Mouse (Mus musculus) gastrocnemius, postnatal 25 days (tissue): ENCODE results near the gene Pnpla1. TPM values are rescaled to one million over a fixed set of nuclear protein-coding genes. Genes with fewer than 3 reads are reported as not detected.

Experiments
- DNase-seq: peaks from one replicate; pipeline ENCODE4 v3.0.0; 2022
- total RNA-seq, 2 experiments: library from RNA; stranded (reverse); gene quantifications; 1 replicate in 1 of 2; 2 replicates in 1 of 2; pipeline ENCODE4 v1.2.3; 2021

The Pnpla1 gene
- total RNA-seq, 2 experiments from 2014 or later, result not detected

DNA sequence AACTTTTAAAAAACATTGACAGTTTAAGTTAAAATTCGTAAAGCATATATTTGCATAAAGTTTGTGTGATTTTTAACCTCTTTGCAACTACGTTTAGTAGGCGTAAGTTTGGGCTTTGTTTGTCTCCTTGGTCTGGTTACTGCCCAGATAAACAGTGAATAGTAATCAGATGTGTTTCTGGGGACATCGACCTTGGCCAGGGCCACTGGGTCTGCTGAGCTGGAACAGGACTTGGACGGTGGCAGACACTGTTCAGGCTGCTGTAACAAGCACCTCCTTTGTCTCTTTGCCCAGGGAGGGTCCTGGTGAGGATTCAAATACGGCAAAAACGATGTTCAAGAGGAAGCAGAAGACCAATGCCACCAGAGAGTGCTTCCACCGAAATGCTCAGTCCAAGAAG is 27.0 kb downstream of the Pnpla1 start:
- DNase-seq, result no peak

DNA sequence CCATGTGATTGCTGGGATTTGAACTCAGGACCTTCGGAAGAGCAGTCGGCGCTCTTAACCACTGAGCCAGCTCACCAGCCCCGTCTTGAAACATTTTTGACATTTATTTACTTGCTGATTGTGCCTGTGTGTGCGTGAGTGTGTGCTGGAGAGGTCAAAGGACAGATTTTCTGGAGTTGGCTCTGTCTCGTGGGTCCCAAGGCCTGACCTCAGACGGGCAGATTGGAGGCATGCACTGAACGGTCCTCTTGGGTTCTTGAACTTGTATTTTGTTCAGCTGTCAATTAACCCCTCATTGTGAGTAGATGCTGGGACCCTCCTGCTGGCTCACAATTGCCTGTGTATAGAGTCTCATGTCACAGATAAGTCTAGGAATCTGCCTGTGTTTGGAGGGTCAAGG is 28.1 kb downstream of the Pnpla1 start:
- DNase-seq, result no peak

DNA sequence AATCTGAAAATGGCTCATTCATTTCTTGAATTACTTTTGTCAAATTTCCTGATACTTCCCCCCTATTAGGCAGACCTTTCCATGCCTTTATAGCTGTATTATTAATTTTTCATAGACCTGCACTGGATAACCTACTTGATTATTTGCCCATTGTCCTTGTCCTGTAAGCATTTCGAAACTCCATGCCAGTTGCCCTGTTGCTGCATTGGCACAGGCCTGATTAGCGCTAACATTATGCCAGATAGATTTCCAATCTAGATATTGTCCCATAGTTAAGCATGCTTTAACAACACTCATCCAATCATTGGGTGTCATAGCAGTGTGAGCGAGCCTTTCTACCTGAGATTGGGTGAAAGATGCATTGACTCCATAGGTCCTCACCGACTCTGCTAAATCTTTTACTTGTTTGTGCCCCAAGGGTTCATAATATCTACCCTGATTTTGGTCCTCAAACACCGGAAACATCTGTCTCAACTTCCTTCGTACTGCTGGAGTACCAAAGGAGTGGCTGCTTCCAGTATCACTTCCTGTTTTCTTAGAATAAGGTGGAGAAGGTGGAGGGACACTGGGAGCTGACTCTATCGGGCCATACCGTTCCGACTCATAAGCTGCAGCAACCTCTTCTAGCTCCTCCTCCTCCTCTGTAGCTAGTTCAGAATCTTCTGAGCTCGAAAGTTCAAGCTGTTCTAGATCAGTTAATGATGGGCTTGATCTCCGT is 36.0 kb downstream of the Pnpla1 start:
- DNase-seq, result no peak

DNA sequence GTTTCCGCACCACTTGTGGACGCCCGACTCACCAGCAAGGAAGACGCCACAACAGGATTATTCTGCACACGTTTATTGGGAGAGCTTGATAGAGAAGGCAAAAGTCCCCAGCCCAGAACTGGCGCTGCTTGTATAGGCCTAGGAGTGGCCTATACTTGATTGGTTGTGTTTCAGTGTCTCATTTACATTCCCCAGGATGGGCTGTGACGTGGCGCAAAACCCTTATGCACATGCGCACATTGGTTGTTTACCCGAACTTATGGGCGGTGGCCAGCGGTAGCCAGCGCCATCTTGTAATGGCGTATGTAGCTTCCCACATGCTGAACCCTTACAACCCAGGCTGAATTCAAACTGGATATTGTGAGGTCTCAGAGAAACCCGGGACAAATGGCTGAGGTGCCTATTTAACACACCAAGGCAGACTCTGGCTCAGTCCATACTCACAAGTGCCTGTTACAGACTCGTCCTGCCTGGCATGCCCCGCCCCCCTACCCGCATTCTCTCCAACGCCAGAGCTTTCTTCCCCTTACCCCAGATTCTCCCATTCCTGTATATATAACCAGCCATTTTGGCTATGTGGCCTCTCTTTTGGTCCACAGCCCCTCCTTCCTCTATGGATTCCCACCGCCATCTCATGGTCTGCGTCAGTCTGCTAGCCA is 37.1 kb downstream of the Pnpla1 start:
- DNase-seq, result no peak

DNA sequence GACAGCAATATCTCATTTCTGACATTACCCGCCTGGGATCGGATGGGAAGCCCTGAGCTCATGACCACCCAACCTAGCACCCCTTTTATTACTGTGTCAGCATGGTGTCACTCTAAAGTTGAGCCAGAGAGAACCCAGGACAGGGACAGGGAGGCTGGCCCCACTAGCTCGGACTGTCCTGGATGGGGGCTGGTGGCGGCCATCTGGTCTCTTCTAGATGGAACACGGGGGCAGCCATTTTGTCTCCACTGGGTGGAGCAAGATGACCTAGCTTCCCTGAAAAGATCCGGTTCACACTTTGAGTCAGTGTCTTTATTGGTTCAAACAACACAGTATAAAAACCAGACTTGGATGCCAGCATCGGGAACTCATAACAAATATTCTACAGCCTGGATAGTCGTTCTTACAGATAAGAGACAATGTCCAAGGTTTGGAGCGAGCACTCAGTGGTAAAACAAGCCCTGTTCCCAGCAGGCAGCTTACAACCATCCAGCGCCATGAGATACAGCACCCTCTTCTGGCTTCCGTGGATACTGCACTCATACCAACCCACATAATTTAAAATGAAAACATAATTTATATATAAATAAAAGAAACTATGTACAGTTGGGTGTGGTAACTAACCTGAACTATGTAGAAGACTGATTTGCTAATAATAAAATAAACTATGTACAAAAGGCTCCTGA is 38.0 kb downstream of the Pnpla1 start:
- DNase-seq, result no peak

DNA sequence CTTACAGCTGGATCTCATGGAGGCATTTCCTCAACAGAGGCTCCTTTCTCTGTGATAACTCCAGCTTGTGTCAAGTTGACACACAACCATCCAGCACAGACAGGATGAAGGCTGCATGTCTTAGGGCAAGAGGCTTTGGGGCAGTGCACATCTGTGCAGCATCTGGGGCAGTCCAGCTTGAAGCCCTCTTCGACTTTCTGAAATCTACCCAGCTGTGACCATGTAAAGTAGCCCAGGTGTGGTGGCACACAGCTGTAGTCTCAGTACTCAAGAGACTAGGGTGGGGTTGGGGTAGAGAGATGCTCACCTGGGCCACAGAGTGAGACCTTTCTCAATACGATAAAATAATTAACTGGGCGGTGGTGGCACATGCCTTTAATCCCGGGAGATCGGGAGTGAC is 39.6 kb downstream of the Pnpla1 start:
- DNase-seq, result no peak

DNA sequence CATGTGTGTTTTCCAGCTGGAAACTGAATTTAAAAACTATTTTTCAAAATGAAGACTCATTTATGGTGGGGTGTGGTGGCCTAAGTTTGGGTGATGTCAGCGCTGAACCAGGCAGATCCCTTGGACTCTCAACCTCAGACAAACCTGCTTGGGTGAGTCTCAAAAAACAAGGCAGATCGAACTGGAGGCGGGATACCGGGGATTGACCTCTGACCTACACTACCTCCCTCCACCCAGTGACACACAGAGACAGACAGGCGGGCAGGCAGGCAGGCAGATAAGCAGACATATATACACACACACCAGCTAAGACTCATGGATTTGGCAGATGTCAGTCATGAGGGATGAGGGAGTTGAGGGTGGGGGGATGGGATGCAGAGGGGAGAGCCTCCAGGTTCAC is 40.0 kb downstream of the Pnpla1 start:
- DNase-seq, result no peak

DNA sequence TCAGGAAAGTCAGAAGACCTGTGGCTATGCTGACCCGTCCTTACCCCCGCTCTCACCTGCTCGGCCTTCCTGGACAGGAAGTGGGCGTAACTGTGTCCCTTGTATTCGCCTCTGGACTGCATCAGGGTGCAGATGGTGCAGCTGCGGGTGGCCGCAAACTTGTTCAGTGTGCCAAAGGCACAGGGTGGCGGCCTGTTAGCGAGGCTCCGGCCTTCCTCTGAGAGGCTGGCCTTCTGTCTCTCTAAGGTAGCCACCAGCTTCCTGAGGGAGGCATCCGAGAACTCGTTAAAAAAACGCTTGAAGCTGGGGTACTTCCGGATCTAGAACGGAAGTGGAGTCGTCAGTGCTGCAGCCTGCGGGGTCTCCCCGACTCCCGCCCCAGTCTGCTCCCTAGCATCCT is 41.2 kb downstream of the Pnpla1 start:
- no peak for DNase-seq

DNA sequence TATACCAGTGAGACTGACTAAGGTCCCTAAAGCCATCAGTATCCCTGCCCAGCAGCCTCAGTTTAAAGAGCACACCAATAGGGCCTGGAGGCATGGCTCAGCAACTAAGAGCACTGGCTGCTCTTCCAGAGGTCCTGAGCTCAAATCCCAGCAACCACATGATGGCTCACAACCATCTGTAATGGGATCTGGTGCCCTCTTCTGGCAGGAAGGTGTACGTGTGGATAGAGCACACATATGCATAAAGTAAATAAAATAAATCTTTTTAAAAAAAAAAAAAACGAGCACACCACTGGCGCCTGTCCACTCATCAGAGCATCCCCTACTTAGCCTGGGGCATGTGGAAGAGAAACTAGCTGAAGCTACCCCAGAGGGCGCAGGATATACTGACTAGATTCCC is 43.3 kb downstream of the Pnpla1 start:
- DNase-seq, result no peak

DNA sequence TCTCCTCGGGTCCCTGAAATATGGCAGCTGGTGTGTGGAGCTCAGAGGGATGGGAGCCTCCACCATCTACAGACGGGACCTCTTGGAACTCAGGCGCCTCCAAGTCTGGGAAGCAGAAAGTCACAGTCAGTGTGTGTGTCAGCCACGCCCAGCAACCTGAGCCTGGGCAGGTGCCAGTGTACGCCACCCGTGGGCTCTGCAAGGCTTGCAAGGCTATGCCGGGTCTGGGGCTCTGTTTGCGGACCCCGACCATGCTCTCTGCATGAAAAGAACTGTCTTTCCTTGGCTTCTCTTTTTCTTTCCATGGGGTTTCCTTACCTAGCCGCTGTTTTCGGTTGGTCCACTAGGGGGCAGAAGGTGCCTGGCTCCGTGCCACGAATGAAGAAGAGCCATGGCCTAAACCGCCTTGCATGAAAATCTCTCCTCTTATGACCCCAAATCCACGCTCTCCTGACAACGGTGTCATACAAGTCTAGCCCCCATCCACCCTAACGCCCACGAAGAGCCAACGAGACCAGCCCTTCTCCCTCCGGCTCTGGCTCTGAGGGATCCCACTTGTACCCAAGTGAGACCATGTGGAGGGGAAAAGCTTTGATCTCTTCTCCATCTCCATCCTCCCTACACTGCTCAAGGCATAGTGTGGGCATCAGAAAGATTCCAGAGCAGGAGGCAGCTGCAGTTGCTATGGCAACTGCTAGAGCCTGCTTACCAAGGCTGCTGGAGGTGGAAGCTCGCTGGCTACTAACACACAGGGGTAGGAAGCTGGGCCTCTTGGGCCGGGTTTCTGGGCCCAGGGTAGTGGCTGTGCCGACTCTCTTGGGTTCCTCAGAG is 46.5 kb downstream of the Pnpla1 start:
- no peak for DNase-seq

DNA sequence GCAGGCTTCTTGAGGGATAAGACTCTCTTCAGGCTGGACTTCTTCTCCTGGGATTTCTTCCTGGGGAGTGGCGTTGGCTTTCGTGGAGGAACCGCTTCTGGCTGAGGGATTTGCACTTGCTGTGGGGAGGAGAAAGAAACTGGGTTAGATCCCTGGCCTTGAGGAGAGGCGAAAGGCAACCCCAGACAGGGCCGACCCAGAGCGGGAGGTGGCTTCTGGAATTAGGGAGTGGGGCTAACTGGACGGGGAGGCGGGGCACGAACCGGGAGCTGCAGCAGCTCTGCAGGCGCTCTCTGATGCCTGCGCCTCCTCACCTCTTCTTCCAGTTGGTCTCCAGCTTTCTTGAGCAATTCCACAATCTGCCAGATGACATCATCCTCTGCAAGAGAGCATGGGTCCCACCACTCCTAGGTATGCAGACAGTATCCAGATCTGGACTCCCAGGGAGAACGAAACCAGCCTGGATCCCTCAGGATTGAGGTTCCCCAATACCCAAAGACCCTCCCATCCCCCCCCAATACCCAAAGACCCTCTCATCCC is 47.2 kb downstream of the Pnpla1 start:
- DNase-seq, result no peak

DNA sequence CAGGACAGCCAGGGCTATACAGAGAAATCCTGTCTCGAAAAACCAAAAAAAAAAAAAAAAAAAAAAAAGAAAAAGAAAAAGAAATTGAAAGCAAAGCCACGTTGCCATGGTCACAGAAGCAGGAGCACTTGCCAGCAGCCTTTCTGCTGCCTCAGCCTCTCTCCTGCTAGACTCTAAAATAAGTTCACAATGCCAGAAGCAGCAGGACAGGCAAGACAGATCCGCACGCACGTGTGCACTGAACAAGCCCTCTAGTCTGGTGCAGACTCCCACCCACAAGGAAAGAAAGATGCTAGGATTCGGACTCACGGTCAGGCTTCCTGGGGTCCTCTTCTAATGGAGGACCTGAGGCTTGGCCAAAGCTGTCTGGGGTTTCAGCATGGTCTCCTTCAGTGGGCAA is 49.7 kb downstream of the Pnpla1 start:
- no peak for DNase-seq

DNA sequence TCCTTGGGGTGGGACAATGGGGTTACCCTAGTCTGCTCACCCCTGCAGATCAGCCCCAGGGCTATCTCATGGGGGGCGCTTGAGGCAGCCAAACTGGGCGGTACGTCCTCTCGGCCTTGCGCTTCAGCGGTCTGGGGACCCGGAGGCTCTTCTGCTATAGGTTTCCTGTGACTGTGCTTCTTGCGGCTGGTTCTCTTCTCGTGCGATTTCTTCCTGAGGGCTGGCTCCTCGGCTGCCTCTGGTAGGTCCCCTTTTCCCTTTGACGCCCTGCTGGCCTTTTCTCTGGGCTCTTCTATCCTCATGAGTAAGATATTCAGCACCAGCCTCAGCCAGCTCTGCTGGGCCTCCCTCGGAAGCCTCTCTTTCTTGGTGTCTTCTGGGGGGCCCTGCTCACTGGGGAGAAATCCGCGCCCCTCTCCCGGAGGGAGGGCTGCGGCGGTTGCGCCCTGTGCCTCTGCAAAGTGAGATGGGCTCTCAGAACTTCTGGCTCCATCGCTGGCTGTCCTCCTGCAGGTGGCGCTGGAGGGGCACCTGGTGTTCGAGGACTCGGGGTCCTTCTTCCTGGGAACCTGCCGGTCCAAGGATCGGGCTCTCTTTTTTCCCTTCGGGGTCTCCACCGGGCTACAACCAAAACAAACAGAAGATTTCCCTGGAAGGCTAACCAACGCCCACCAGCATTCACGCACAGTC is 51.2 kb downstream of the Pnpla1 start:
- no peak for DNase-seq

DNA sequence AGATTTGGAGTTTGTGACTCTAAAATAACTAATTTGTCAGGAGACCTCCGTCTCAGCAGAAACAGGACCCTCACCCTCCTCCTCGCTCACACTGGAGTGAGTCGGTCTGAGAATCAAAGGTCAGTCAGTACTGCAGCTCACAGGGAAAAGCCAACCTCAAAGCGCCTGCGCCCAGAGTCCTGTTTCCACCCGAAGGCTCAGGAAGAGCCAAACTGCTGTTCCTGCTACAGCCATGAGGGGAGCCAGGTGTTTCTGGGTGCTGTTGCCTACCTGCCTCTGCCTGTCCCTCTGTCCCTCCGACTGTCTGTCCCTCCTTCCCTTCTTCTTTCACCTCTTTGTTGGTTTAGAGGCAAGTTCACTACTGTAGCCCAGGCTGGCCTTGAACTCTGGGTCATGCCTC is 51.9 kb downstream of the Pnpla1 start:
- no peak for DNase-seq

DNA sequence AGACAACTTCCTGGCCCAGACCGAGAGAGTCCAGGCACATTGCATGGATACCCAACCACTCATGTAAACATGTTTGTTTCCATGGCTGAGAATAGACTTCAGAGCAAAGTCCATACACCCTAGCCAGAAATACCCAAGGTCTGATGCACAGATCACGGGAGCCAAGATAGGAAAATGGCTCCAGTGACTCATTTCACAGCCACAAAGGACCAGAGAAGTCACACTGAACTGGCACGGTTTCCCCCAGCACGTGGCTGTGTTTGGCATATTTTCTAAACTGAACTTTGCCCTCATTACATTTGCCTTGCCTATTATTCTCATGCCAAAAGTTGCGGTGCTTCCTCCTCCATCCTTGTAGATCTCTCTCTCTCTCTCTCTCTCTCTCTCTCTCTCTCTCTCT is 55.0 kb downstream of the Pnpla1 start:
- DNase-seq, result no peak

DNA sequence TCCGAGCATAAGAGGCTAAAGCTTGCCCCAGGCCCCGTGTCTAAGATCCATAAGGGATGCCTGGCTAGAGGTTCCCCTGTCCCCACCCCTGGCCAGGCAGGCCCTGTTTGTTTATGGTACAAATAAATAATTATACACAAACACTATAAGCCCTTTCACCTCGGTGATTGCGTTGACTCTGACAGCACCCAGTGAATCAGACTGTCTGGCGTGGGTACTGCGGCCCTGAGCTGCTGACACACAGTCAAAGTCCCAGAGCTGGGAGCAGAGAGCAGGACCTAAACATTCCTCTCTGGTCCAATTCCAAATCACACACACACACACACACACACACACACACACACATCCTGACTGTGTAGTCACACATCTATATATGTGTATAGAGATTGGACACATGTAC is 55.7 kb downstream of the Pnpla1 start:
- DNase-seq, result no peak

DNA sequence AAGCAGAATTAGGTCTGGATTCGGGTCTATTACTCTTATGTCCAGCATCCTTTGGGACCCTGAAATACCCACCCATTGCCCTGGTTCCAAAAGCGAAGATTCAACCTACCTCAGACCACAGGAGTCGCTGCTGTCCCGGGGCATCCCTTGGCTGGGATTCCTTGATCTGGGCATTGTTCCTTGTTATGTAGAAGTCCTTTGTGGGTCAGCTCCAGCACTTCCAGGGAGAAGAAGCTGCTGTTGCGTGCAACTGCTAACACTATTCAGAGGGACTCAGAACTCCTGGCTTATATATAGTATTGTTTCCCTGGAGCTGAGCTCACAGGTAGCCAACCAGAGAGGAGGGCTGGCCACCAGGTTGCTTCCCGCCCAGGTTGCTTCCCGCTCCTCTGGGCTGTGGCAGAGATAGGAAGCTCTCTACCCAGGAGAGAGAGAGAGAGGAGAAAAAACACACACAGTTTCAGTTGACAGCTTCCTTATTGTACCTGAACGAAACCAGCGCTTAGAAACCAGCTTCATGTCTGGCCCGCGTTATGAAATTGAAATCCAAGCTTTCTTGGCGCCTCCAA is 56.9 kb downstream of the Pnpla1 start, which contains the start of gene 4930539E08Rik:
4930539E08Rik (minus strand) TSS at position 265 of the 569 bp plus-strand sequence.
- no peak for DNase-seq

DNA sequence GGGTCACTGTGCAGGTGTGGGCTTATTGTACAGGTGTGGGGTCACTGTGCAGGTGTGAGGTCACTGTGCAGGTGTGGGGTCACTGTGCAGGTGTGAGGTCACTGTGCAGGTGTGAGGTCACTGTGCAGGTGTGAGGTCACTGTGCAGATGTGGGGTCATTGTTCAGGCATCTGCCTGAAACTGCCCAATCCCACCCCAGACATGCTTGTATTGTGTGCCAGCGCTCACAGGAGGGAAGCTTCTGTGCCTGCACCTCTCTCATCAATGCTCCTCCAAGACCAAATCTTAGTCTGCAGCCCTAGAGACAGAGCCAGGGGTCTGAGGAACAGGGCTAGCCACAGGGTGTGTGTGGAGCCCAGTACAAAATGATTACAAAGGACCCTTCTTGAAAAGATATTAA is 58.3 kb downstream of the Pnpla1 start:
- DNase-seq, result no peak

DNA sequence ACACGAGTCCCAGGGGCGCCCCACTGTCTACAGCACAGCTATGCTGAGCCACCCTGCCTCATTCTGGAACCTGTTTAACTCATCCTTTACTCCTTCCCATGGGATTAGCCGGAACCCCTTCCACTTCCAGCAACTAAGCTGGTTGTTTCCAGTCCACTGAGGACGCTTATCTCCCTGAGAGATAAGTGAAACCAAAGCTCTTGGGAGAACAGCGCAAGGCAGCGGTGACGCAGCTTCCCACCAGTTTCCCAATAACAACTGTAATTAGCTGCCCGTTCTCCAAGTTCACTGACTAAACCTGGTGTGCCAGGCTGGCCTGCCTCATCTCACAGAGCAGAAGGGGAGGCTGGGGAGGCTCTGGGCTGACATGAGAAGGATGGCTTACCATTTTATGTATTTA is 62.9 kb downstream of the Pnpla1 start:
- DNase-seq, result no peak

DNA sequence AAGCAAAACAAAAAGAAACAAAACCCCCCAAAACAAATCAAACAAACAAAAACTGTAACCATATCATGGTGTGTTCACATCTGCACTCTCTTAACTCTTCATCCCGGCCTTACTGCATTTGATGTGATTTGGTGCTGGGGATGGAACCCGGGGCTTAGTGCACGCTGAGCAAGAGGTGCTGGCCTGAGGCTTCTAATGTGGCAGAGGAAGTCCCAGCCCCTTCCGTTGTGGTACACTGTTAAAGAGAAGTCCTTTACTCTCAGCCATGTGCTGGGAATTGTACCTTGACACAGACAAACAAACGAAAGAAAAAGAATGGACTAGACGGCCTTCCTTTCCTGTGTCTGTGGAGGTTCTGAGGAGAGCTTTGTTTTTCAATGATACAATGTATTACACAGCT is 63.9 kb downstream of the Pnpla1 start:
- no peak for DNase-seq

DNA sequence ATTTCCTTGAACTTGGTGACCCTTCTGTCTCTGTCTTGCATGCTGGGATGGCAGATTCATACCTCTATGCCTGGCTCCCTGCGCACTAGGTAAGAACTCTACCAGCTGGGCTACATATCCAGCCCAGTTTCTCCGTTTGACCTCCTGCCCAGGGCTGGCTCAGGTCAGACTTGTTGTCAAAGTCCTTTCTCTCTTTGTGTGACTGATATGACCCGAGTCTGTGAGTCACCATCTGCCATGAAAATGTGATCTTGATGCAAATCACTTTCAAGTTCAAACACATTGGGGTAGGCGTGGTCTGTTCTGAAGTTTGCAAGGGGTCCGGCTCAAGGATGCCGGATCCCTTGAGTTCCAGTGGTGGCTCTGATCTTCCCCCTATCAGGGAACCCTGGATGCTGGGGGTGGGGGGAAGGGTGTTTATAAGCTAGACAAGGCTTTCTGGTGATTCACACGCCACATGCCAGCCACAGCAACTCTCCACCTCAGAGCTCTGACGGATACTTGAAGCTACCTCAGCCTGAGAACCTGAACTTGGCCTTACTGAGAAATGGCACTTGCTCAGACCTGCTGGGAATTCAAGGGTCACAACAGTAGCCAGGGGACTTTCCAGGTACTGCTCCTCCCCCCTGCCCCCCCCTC is 66.9 kb downstream of the Pnpla1 start:
- no peak for DNase-seq
